Mouse (Mus musculus): Measurements from ENCODE around the gene Tcf15.

The Tcf15 gene

DNA sequence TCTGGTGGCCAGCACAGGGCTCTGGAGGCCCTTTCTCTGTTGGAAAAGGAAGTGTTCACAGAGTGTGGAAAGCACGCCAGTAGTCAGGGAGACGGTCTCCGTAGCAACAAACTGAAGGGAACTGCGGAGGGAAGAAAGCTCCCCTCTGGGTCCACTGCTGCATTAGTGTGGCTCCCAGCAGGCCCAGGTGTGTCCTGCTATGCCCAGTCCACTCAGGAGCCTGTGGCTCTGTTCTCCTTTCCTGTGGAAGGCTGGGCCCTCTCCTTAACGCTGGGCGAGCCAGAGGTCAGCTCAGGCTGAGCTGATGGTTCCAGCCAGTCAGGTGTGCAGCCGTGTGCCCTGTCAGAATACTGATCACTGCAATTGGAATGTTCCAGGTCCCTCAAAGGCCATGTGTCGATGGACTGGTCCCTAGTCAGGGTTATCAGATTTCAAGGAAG is 24.5 kb downstream of the Tcf15 start:
- in situ Hi-C loops (cut with MboI, MseI): no loop called here

DNA sequence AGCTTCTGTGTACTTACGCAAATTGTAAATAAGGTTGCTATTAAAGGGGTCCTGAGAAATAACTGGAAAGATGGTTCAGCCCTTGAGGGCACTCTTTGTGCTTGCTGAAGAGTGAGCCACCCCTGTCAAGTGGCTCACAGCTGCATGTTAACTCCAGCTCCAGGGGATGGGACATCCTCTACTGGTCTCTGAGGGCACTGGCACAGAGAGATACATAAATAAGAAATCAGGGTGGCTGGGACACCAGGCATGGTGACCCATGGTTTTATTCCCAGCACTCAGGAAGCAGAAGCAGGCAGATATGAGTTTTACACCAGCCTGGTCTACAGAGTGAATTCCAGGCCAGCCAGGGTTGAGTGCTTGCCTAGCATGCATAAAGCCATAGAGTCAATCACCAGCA is 26.0 kb downstream of the Tcf15 start:
- in situ Hi-C loops (cut with MboI, MseI): no loop called here

DNA sequence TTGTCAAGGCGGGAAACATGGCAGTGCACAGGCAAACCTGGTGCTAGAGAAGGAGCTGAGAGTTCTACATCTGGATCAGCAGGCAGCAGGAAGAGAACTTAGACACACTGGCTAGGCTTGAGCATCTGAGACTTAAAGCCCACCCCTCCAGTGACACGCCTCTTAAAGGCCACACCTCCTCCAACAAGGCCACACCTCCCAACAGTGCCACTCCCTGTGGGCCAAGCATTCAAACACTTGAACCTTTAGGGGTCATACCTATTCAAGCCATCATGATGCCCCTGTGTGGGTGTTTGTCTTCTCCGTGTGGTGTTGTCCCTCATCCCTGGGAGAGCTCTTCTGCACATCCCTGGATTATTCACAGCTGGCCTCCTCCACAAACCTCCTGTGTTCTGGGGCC is 31.5 kb downstream of the Tcf15 start:
- in situ Hi-C loops (cut with MboI, MseI): no loop called here

DNA sequence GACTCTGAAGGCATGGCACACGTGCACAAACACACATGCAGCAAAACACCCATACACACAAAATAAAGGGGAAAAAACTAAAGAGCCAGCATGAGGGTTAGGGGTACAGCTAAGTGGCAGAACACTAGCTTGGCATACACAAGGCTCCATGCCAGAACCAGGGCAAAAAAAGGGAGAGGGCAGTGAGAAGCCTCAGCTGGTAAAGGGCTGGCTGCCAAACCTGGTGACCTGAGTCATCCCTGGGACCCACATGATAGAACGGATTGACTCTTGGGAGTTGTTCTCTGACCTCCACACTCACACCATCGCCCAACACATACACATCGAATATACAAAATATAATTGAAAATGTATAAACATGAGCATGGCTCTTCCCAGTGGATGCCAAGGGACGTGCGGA is 33.3 kb downstream of the Tcf15 start:
- in situ Hi-C loops (cut with MboI, MseI): no loop called here

DNA sequence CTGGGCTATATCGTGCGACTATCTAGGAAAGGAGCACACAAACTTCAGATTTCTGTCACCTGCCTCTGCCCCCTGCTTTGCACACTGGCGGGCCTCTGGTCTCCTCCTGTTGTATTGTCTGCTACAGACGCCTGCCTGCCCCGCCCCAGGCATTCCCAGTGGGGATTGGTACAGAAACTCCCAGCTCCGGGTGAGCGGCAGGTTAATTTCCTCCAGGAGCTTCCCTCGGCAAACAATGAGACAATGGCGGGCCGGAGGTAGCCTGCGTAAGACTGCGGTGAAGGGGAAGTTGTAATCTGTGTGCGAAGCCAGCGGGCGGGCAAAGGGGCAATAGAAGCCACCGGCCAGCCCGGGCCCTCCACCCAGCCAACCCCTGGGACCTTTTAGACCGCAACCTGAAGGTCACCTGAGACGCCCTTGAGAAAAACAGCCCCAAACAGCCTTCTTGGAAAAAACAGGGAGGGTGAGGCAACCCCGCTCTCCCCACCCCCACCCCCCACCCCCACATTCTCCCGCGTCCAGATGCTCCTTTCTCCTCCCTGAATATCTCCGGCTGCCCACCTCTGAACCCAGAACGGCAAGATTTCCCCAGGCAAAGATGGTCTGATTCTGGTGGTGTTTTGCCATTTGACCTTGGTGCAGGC is 33.9 kb downstream of the Tcf15 start:
- in situ Hi-C loops (cut with MboI, MseI): no loop called here

DNA sequence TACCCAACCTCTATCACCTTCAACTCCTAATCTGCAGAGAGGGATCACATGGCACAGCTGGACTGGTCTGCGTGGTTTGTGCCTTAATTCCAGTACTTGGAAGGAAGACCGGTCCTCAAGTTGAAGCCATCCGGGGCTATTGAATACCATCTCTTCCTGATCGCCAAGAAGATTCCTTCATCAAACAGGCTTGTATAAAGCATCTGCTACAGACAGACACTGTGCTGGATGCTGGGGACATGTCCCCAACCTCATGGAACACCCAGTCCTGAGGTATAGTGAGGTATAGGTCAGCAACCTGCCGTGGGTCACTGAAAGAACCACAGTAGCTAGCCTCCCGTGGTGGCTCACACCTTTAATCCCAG is 34.4 kb downstream of the Tcf15 start:
- in situ Hi-C loops (cut with MboI, MseI): no loop called here

DNA sequence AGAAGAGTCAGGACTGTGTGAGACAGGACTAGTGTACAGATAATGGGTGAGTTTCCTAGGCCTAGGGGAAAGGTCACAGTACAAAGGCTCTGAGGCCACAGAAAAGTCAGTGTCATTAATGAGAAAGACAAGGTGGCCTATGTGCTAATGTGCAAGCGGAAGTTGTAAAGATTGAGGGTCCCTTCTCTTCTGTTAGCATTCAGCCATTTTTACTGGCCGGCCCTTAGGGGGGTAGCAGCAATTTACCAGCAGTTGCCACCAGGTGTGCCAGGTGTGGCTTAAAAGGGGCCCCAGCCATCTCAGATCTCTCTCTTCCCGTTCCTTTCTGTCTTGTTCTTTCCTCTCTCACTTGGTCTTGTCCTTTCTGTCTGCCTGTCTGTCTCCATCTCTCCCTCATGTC is 35.0 kb downstream of the Tcf15 start:
- in situ Hi-C loops (cut with MboI, MseI): no loop called here

DNA sequence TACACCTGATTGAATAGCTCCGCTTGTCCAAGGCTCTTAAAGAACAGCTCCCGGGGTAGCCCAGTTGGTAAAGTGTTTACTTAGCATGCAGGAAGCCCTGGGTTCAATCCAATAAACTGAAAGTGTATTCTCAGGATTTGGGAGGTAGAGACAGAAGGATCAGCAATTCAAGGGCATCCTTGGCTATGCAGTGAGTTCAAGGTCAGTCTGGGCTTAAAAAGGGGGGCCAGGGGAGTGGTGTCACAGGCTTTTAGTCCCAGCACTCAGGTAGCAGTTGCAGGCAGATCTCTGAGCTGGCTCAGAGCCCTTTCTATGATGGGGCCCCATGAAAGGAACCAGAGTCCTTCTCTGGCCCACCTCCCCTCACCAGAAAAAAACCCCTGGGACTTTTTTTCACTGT is 35.9 kb downstream of the Tcf15 start:
- in situ Hi-C loops (cut with MboI, MseI): no loop called here

DNA sequence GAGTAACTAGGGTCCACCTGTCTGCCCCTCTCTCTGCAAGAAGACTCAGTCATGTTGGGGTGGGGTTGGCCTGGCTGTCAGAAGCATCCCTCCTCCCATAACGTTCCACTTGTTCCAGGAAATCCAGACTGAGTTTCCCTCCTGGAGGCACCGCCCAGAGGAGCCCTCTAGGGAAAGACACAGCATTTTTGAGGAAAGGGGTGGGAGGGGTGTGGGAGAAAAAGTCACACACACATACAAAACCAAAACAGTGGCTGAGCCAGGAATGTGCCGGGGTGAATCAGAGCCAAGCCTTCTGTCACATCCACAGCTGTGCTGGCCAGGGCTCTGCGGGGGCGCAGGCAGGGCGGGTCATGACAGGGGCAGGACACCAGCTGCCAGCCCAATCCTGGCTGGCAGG is 37.0 kb downstream of the Tcf15 start:
- in situ Hi-C loops (cut with MboI, MseI): no loop called here

DNA sequence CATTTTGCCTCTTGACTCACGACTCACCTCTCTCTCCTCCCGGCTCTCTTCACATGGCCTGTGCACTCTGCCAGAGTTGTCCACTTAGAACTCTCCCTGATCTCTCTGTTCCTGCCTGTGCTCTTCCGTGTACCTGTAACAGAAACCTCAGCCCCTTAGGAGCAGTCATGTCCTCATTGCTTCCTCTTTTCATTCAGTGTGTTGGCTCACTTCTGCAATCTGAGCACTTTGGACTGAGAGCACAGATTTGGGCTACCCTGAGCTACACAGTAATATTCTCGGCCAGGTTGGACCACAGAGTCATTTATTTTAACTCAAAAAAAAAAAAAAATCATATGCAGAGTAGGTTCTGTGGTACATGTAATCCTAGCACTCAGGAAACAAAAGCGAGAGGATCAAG is 43.8 kb downstream of the Tcf15 start:
- in situ Hi-C loops (cut with MboI, MseI): no loop called here

DNA sequence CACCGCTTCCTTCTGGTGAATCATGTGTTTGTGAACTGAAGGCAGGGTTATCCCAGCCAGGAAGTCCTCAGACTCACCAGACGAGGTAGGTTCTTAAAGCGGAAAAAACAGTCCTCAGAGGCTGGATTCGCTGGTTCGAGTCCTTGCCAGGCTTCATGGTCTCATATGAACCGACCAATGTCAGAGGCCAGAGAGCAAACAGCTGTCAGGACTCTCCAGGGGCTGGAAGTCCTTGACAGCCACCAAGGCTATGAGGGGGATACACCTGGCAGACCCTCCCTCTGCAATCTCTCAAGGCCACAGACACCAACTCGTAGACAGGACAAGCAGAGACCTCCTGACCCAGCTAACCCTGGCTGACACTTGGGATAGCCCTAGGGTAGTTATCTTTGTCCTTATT is 45.9 kb downstream of the Tcf15 start:
- in situ Hi-C loops (cut with MboI, MseI): no loop called here

DNA sequence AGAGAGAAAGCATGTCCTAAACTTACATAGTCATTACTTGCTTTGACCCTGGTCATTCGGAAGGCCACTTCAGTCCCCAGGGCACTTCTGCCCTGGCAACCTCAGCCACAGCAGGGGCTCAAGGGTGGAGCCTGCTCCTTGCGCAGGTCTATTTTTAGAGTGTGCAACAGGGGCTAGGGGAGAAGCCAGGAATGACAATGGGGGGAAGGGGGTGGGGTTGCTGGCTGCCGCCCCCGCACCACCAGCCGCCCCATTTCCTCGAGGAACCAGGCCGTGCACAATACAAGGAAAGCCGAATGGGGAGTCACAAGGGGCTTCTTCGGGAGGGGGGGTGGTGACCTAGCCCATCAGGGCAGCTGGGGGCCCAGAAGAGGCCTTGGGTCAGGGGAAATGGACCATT is 46.3 kb downstream of the Tcf15 start:
- in situ Hi-C loops (cut with MboI, MseI): loop anchor here (5.0 kb wide), 1 partner anchor 167 kb away; no protein-coding TSS in a partner anchor

DNA sequence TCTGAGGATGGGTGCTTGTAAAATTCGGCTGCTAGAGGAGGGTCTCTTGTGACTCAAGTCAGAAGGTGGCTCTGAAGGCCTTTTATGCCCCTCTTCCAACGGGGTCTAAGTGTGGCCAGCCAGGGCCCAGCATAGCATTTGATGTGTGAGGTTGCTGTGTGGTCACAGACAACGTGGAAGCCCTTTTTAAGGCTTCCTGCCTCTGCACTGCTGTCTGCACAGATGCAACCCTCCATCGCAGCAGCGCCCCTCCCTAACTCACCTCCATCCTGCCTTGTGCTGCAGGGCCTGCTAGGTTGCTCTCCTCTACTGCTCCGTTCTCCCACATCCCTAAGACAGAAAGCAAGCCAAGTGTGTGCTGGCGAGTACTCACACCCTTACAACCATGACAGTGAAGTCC is 46.8 kb downstream of the Tcf15 start:
- in situ Hi-C loops (cut with MboI, MseI): loop anchor here (5.0 kb wide), 1 partner anchor 168 kb away; no protein-coding TSS in a partner anchor

DNA sequence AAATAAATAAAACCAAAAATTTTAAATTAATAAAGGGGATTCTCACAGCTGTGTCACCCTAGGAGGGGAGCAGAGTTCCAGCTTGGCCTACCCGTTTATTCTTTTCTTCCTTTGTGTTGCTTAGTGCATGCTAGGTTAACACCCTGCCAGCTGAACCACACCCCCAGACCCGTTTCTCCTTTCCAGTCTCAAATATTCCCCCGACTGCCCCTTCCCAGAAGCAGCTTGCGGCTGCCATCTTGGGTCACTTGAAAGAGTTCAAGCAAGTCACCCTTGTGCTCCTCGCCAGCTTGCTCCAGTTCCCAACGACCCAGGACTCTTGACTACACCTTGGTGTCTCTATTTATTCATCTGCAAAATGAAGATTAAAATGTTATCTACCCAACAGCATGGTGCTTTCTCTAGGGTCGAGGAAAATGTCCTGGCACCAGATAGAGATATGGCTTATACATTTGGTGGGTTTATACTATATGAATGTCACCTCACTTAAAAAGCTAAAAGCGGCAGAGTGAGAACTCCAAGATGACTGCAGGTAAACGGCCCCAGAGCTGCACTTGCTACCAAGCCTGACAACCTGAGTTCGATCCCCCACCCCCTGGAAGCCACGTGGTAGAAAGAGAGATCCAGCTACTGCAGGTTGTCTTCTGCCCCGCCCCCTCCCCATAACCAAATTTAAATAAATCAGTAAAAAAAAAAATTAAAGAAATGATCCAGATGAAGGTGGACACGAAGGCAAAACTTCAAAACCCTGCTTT is 49.4 kb downstream of the Tcf15 start:
- in situ Hi-C loops (cut with MboI, MseI): loop anchor here (5.0 kb wide), 1 partner anchor 170 kb away; no protein-coding TSS in a partner anchor

DNA sequence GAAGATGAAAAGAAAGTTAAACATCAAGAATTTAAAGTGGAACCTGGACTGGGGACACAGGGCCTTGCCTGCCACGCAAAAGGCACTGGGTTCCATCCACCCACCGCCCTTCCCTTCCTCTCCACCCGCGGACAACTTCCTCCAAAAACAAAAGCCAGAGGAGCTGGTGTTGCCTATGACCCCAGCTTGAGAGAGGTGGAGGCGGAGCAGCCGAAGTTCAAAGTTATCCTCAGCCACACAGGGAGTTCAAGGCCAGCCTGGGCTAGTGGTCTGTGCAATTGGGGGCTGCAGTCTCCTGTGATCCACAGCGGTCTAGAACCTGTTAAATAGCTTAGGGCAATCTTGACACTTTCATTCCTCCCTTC is 50.0 kb downstream of the Tcf15 start:
- in situ Hi-C loops (cut with MboI, MseI): loop anchor here (5.0 kb wide), 1 partner anchor 171 kb away; no protein-coding TSS in a partner anchor

DNA sequence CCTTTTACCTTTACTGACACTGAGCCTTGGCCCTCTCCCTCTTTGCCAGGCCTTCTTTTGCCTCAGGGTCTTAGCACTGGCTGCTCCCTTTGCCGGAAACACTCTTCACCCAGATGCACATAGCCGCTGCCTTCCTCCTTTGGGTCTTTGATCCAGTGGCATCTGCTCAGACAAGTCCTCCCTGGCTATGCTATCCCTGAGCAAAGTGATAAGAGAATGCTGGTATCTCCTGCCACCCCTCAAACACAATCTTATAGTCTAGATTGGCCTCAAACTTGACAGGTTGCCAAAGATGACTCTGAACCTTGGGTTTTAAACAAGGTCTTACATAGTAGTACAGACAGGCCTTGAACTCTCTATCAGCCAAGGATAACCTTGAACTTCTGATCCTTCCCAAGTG is 51.2 kb downstream of the Tcf15 start:
- in situ Hi-C loops (cut with MboI, MseI): loop anchor here (5.0 kb wide), 1 partner anchor 172 kb away; no protein-coding TSS in a partner anchor

DNA sequence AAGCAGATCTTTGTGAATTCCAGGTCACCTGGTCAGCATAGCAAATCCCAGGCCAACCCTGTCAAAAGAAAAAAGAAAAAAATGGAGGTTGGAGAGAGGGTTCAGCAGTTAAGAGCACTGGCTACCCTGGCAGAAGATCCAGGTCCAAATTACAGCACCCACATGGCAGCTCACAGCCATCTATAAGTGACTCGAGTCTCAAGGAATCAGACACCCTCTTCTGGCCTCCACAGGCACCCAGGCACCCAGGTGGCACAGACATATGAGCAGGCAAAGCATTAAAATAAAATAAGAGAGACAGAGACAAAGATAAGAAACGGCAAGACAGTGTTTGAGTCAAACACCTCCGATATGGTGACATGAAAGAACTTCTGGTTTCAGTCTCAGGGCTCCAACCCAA is 53.5 kb downstream of the Tcf15 start:
- in situ Hi-C loops (cut with MboI, MseI): loop anchor here (5.0 kb wide), 1 partner anchor 80 kb away; no protein-coding TSS in a partner anchor

DNA sequence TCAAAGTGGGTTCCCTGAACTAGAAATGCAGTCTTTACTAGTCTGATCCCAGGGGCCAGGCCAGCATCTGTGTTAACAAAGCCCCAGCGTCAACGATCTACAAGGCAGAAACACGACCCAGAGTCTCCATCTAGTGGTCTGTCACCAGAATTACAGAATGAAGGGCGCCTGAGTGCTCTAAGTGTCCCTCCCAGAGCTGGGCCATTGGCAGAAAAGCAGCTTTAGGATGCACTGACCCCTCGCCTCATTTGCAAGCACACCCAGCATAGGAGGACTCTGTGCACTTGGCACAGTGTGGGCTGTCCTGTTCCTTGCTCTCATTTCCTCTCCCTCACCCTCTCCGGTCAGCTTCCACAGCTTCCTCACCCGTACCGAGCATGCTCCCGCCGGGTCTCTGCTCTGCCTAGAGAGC is 53.9 kb downstream of the Tcf15 start:
- in situ Hi-C loops (cut with MboI, MseI): loop anchor here (5.0 kb wide), 1 partner anchor 80 kb away; no protein-coding TSS in a partner anchor

Data from regulatory T cell (primary cell).